Mouse (Mus musculus): ENCODE measurements around the gene Slc25a4.

DNA sequence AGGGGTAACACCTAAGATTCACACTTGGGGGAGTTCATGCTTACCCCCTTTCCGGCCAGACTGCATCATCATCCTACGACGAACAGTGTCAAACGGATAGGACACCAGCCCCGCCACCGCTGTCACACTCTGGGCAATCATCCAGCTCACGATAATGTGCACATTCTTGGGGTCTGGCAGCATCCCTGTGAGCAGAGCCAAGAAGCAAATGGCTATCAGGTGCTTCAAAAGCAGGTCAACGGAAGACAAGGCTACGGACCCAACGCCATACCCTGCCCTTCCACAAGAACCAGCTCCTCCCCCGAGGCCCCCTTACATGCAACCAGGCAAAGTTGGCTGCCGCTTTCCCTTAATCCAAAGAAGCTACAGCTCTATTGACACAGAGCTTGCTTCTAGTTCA is 2.7 kb downstream of the Slc25a4 start:
- TF ChIP-seq CTCF (IDR thresholded peaks at IDR 0.05; ENCODE audit: low read depth, low read length) (no peak), TAL1 (conservative IDR thresholded peaks at IDR 0.05; ENCODE audit: low read depth, low read length) (no peak), GATA1 (IDR thresholded peaks at IDR 0.05; ENCODE audit: borderline replicate concordance, low read length) (no peak), POLR2AphosphoS5 (IDR thresholded peaks at IDR 0.05; ENCODE audit: insufficient replicate concordance, low read depth, low read length) (no peak)
